Mouse (Mus musculus) left cerebral cortex, postnatal 36 days (tissue): ENCODE results near the gene Pkd2l1. TPM values are rescaled to one million over a fixed set of nuclear protein-coding genes. Genes with fewer than 3 reads are reported as not detected.
A peak's percentile ranks its signal among the peaks of the same experiment; 100 is the strongest.

ENCODE experiments used
- DNase-seq, 2 experiments: peaks; one replicate each; pipeline ENCODE4 v3.0.0; 2021 to 2022; ENCODE audit warnings: low spot score in 2 of 2, mixed read lengths in 1 of 2
- intact Hi-C: fragments of 180-260 bp; cut with DNase I; formaldehyde crosslinking; loops from one replicate; pipeline ENCODE4 v1.15.1; 2025
- total RNA-seq, 2 experiments: library from RNA; stranded (reverse); gene quantifications; 2 replicates each; pipeline ENCODE4 v1.2.3; 2021

The Pkd2l1 gene
- total RNA-seq, result under 1 TPM; 0.30 to 0.34 TPM

DNA sequence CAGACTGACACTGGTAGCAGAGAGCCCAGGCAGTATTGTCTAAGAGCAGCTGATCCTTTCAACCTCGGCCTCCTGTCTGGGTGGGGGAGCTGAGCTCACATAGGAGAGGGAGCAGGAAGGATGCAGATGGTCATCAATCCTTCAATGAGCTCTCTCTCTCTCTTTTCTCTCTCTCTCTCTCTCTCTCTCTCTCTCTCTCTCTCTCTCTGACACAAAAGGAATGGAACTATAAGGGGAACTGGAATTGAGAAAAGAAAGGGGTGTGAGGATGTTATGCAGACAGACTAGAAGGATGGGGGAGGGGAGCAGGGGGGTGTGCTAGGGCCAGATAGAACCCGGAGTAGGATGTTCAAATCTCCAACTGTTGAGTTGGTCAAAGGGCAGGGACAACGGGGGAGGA, at the start of gene Pkd2l1:
Gene Pkd2l1 (minus strand): TSS at position 101 of the 400 bp plus-strand sequence.
- intact Hi-C loops, result loop anchor here (10.0 kb wide), 1 partner anchor 222 kb away; no protein-coding TSS in a partner anchor
- DNase-seq, result no peak

DNA sequence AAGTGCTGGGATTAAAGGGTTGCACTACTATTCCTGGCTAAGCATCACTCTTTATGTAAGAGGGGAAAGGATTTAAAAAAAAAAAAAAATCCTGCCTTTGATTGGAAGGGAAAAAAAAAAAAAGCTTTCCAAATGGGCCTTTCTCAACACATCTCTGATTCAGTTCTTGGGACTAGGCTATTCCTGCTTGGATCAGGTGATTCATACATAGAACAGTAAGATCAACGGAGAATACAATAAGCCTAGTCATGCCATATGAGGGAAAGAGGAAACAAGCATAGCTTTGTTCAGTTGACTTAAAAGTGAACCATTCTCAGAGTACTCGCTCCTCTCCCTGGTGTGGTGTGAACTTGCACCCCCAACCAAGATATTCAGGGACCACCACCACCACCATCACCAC, 46.7 kb upstream of the Pkd2l1 start:
- intact Hi-C loops, result no loop called here
- no peak for DNase-seq

DNA sequence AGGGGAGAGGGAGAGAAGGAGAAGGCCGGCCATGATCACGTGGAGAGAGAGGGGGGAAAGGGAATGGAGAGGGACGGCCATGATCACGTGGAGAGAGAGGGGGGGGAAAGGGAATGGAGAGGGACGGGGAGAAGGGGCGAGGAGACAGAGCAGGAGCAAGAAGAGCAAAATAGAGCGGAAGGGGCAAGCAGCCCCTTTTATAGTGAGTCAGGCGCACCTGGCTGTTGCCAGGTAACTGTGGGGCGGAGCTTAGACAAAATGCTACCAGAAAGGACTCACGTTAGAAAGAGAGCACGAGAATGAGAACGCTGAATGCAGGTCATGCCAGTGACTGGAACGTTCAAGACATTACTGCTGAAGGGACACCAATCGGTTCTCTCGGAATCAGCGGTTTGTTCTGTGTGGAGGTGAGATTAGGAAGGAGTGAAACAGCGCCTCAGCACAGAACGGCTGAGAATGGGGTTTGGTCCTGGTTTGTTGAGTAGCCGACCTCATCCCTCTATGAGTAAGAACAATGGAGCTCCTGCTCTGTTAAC, 45.3 kb upstream of the Pkd2l1 start:
- intact Hi-C loops, result no loop called here
- peak in 1 of 2 experiments; percentile 14 for DNase-seq

DNA sequence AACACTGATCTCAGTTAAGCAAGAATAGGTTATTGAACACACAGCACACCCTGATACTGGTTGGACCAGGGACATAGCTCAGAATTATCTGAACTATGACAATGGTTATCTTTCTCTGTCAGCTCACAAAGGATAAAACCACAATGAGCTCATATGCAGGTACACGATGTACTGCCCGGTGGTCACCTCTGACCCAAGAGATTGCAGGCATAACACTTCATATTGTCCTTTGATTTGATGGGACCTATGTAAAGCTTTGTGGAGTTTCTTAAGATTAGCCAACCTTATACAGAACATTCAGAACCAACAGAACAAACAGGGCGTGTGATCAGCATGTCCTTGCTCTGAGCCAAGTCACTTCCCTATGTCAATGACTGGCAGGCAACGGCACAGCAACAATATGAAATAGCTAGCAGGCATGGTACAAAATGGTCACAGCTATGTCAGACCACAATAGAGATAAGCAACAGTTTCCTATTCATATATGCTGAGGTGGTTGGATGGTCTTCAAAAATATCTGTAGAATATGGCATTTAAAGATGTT, 39.4 kb upstream of the Pkd2l1 start:
- DNase-seq, result no peak
- intact Hi-C loops, result no loop called here

DNA sequence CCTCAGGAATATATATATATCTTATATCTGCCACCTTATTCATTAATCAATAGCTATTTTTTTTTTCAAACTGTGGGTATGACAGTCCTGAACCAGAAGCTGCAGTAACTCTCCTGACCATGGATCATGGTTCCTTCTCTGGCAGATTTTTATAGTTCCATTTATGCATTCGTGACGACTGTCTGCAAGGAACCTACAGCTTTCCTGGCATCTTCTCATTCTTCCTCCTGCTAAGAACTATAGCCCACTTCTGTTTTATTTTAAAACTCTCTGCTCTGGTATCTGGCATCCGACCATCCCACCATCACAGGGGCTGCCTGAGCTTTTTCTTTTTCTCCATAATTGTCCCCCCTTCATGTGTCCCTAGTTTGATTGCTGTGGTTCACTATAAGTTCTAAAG, 38.0 kb upstream of the Pkd2l1 start:
- DNase-seq, result no peak
- intact Hi-C loops, result no loop called here

DNA sequence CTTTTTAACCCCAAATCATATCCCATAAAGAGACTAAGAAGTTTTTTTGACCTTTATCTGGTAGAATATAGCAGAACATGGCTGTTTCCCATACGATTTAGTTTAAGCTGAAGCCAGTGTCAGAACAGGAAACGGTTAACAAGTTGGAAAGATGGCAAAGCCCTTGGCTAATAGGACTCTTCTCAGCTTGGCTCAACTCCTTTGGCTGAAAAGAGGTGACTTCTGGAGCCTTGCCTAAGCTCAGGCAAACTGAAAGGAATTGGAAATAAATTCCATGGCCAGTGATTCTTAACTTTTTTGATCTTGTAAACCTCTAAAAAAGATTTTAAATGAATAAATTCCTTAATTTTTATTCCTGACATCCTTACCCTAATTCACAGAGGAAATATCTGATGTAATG, 37.5 kb upstream of the Pkd2l1 start:
- no peak for DNase-seq
- intact Hi-C loops, result no loop called here

DNA sequence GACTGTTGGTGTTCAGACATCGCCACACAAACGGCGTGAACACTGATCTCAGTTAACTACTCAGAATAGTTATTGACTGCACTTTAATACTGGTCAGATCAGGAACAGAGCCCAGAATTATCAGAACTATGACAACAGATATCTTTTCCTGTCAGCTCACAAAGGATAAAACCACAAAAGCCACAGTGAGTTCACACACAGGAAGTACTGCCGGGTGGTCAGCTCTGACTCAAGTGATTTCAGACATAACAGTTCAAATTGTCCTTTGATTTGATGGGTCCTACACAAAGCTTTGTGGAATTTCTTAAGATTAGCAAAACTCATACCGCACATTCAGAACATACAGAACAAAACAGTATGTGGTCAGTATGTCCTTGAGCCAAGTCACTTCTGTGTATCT, 33.5 kb upstream of the Pkd2l1 start:
- intact Hi-C loops, result no loop called here
- no peak for DNase-seq

DNA sequence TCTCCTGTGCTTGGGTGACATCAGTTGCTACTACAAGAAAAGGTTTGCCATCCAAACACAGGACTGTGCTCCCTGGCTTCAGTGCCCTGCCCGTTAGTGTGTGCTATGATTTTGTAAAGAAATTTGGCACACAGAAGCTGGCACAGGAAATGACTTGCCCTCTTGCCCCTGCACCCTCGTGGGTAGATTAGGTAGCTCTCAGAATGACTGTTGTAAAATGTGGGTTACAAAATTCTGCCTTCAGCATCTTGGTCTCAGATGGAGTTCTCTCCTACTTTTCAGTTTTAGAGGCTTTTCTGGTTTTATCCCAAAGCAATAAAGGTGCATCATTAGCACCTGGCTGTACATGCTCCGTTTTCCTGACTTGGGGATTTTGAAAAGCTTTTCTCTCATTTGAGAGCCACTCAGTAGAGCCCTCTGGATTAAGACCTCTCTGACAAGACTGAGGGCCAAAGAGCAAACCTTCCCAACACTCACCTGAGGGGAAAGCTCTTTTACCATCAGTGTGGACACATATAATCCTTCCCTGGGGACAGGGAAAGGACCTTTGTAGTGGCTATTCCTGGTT, 25.8 kb upstream of the Pkd2l1 start:
- intact Hi-C loops, result no loop called here
- no peak for DNase-seq

DNA sequence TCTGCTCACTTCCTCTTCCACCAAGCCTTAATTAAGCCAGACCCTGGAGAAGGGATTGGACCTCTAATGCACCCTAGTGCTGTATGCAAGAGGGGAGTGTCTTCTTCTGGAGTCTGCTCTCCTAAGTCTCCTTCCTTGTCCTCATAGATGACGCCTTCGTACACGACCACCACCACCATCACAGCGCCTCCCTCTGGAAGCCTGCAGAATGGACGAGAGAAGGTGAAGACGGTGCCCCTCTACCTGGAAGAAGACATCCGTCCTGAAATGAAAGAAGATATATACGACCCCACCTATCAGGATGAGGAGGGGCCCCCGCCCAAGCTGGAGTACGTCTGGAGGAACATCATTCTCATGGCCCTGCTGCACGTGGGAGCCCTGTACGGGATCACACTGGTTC, 23.0 kb upstream of the Pkd2l1 start:
- DNase-seq, result no peak
- intact Hi-C loops, result no loop called here

DNA sequence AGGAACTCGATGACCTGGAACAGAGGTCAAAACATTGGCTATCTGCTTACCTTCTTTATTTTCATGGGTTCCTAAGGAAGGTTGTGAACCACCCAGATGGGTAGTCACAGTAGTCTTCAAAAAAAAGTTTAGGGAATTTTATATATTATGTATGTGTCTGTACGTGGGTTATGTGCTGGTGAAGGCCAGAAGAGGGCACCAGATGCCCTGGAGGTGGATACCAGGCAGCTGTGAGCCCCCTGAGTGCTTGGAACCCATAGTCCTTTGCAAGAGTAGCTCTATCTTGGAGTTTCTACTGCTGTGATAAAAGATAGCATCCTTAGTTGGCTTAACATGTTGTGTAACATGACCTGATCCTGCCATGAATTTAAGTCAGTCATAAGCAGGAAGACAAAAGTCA, 14.8 kb upstream of the Pkd2l1 start:
- DNase-seq, result no peak
- intact Hi-C loops, result no loop called here

DNA sequence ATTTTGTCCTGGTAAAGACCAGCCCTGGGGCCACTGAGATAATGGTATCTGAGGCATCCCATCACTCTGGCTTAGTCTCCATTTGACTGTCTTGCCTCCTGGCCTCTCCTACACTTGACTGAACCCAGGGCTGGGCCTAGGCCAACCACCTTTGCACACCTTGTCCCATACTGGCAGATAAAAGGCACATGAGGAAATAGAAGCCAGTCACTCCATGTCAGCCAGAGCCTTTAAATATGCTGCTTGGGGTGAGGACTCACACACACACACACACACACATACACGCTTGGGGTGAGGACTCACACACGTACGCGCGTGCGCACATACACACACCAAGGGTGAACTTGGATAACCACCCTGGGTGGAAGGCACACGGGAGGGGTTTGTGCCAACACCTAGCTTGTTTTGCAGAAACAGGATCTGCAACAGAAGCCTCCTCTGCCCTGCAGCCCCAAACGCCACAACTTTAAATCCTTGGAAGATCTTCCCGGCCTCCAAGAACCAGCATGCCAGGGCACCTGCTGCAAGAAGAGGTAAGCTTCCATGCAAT, 10.8 kb upstream of the Pkd2l1 start, which contains the start of gene Scd3:
Gene Scd3 (plus strand): TSS at position 255 of the 550 bp plus-strand sequence.
- intact Hi-C loops, result no loop called here
- DNase-seq, result no peak

DNA sequence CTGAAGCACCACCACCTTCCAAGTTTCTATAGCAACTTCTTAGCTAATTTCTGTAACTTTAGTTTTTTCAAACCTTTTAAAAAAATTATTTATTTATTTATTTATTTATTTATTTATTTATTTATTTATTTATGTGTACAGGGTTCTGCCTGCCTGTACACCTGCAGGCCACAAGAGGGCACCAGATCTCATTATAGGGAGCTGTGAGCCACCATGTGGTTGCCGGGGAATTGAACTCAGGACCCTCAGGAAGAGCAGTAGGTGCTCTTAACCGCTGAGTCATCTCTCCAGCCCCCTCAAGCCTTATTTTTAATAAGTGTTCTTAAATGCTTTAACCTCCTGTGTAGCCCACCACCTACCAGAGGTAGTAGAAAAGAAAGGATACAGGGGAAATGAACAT, 6.7 kb upstream of the Pkd2l1 start:
- DNase-seq, result no peak
- intact Hi-C loops, result loop anchor here (5.0 to 10.0 kb wide), 2 partner anchors 98 to 216 kb away; no protein-coding TSS in a partner anchor

DNA sequence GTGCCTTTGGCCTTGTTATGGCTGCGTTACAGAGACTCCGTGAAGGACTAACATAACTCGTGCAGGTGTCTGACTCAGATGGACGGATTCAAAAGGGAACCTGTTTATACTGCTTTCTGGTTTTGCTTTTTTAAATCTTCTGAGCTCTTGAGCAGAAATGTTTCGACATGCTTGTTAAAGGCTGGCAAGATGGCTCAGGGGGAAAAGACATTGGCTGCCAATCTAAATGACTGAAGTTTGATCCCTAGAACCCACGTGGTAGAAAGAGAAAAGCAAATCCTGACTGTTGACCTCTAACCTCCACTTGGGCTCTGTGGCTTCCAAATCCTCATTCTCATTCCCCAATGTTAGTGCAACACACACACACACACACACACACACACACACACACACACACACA, 6.3 kb upstream of the Pkd2l1 start:
- DNase-seq, result no peak
- intact Hi-C loops, result loop anchor here (5.0 to 10.0 kb wide), 2 partner anchors 99 to 216 kb away; no protein-coding TSS in a partner anchor

DNA sequence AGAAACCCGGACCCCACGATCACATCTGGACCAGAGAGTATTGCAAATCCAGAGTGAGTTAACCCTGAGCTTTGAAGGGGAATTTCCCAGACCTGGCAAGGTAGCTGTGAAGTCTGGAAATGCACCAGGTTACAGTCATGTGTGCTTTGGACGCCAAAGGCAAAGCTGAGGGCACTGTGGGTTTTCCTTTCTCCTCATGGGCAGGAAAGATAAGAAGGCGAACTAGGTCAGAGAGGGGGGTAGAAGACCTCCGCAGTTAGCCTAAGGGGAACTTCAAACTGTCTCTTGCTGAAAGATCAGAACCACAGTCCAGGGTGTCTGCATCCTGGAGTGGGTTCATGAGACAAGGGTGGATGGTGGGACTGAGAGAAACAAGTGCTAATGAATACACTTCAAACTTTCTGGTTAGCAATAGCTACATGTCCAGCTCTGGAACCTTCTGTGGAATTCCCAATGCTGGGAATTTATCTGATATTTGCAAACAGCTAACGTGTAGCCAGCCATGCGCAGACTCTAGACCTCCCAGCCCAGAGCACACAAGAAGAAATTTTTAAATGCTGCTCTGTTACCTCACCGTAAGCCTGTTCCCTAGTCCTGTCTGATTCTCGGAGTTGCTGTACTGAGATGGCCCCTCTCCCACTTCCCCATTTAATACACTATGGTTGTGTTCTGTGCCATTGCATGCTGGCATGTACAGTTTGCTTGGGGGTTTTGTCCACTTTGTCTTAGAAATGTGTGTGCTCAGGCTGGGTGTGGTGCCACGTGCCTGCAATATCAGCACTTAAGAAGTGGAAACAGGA, 5.0 kb upstream of the Pkd2l1 start:
- intact Hi-C loops, result loop anchor here (5.0 to 10.0 kb wide), 2 partner anchors 100 to 218 kb away; no protein-coding TSS in a partner anchor
- DNase-seq, result no peak

DNA sequence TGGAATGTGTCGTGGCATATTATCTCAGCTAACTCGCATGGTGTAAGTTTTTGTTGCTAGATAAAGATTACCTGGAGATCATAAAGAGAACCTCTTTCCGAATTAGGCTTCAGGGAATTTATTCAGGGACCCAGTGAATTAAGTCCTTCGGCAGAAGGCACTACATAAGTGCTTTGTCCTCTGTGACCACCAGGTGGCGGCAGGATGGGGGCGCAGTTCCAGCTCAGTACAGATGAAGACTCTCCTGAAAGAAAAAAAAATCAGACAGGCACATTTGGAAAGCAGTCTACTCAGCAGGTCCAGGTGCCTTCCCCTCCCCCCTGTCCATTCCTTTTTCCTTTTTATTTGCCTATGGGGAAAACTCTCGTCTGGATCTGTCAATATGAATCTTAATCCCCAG, 2.9 kb upstream of the Pkd2l1 start:
- intact Hi-C loops, result loop anchor here (5.0 to 10.0 kb wide), 2 partner anchors 102 to 220 kb away; no protein-coding TSS in a partner anchor
- peak; percentile 57 to 63 for DNase-seq

DNA sequence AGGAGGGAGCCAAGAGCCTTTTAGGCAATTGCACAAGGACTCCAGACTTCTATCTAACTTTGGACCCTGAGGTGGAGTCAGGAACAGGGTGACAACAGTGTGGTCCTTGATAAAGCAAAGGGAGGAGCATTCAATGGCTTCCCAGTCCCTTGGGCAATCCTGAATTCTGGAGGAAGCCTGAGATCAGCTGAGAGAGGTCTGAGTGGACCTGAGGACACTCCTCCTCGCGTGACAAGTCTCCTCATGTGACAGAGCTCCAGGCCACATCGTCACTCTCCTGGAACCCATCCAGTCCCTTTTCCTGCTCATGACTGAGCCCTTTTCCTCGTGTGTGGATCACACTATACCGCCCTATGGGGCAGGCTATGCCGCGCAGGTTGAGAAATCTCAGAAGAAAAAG, 1.7 kb upstream of the Pkd2l1 start:
- DNase-seq, result no peak
- intact Hi-C loops, result loop anchor here (10.0 kb wide), 1 partner anchor 221 kb away; no protein-coding TSS in a partner anchor

DNA sequence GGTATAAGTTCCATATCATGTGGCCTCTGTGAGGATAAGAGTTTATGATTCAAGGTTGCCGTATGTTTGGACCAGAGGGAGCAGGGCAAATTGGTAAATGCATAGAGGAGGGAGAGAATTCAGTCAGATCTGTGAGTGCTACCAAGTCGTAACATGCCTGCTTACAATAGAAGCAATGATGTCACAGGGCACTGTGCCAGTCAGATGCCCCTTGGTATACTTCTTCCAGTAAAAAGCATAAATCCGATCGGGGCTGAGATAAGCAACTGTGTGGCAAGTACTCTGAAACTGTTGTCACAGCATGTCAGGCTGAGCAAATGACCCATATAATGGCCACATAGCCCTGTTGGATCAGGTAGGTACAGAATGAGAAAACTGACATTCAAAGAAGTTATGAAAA, 3.2 kb downstream of the Pkd2l1 start:
- intact Hi-C loops, result no loop called here
- no peak for DNase-seq

DNA sequence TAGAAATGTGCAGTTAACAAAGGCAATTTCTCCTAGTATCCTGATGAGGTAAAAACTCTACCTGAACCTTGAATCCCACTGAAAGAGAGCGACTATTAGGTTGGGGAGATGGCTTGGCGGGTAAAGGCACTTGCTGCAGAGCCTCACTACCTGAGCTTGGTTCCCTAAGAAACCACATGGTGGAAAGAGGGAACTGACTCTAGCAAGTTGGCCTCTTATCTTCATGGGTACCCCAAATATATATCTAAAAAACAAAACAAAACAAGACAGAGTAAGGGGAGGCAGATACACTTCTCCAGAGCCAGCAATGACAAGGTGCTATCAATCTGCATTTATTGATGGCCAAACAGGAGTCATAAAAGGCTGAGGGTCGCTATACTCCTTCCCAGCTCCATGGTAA, 8.3 kb downstream of the Pkd2l1 start:
- DNase-seq, result no peak
- intact Hi-C loops, result no loop called here

DNA sequence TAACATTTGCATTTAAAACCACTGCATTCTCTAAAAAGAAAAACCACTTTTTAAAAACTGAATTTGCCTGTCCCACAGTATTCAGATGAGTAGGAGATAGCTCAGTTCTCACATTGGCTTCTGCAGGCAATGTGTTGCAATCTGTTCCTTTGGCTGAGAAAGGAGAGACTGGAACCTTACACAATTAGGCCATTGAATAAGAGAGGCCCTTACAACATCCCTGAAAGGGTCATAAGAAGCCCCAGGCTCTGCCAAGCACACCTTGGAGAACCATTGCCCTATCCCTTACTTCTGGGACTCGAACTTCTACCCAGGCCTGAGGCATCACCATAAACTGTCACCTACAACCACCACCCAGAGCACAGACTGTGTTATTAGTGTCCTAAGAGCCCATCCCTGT, 11.7 kb downstream of the Pkd2l1 start:
- DNase-seq, result no peak
- intact Hi-C loops, result no loop called here

DNA sequence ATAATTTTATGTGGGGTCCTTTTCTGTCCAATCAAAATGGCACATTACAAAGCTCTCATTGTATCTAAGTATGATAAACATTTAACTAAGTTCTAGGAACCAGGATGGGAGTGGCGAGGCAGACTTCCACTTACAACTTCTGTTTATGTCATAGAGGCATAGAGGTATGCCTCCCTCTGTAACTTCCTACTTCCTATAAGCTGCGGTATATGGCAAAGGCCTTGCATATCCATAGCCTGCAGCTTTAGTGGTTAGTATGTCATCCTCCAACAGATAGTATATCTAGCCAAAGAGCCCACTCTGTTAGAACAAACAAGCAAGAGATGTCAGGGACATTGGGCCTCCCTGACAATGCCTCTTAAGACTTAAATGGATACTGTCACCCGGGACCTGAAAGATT, 15.5 kb downstream of the Pkd2l1 start:
- DNase-seq, result no peak
- intact Hi-C loops, result no loop called here
